Mouse (Mus musculus) embryo, embryonic 10 days (tissue): Measurements from ENCODE around the gene Samhd1.

Experiments
- DNase-seq: peaks from one replicate; pipeline ENCODE4 v3.0.0-alpha.2; 2015; ENCODE audit warnings: low spot score

The Samhd1 gene

GRCm38 (mm10) chr2:157053124-157053523 lies 81.9 kb downstream of the Samhd1 start:
- no peak for DNase-seq

- DNase-seq: no peak
Measured at GRCm38 (mm10) chr2:157052448-157052847, 82.6 kb downstream of the Samhd1 start.

GRCm38 (mm10) chr2:157049831-157050243 lies 85.2 kb downstream of the Samhd1 start:
- DNase-seq: peak; percentile 32

- no peak for DNase-seq
Measured at GRCm38 (mm10) chr2:157048395-157049181, 86.5 kb downstream of the Samhd1 start.
